Mouse (Mus musculus): Measurements from ENCODE around the gene Syne1.

Syne1 gene

GRCm38 (mm10) chr10:5309961-5310713 is 241.1 kb downstream of the Syne1 start:
- no peak for DNase-seq (ENCODE audit: extremely low spot score, low read depth, low spot score)

- DNase-seq (ENCODE audit: extremely low spot score, low read depth, low spot score): no peak
These were observed 241.9 kb downstream of the Syne1 start for GRCm38 (mm10) chr10:5309398-5309797.

DNA sequence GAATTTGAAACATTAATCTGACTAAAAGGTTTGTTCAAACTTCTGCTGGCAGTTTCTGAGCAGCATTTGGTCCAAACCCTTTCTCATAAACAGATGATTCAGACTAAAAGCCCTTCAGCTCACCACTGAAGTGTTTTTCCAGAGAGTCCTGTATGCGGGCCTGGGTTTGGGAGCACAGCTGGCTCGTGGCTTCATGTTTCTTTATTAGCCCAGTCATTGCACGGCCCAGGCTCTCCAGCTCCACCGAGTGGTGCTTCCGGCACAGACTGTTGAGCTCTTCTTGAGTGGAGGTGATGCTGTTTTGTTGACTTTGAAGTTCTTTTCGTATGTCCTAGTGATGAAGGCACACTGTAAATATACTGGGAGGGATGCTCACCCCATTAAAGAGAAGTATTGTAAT is 245.7 kb downstream of the Syne1 start:
- DNase-seq (ENCODE audit: extremely low spot score, low read depth, low spot score): no peak

DNA sequence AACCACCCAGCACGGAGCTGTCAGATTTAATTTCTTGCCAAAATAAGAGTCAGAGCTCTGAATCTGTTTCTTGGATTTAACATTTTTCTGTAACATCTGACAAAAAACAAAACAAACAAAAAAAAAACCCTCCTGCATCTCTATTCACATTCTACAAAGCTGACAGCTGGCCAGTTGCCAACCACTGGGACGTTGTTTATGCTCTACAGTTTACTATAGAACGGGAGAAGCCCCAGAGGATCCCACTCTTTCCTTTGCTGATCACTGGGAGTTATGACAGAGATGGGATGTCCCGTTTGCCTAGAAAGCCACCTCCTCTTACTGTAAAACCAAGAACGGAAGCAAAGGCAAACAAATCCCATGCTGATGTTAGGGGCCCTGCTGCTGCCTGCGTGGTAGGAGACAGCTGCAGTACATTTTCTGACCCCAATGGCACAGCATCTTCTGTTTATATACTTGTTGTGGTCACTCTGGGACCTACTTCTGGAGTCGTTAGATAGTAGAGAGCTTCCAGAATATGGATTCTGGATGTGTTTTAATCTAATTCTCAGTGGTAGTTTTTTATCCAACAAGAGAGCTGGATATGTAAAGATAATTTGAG is 255.9 kb downstream of the Syne1 start:
- DNase-seq (ENCODE audit: extremely low spot score, low read depth, low spot score): no peak

DNA sequence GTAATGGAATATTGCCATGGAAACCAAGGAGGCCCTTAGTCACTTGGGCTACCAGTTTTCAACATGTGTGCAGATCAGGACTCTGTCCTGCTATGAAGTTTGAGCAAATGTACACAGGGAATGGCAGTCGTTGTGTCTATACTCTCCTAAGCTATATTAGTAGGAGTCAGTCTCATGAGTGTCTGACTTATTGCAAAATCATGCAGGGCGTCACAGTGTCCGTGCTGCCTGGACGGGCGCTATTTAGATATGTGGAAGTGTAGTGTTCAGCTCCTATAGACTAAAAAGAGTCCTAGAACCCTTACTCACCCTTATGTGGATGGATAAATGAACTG is 261.7 kb downstream of the Syne1 start:
- no peak for DNase-seq (ENCODE audit: extremely low spot score, low read depth, low spot score)

DNA sequence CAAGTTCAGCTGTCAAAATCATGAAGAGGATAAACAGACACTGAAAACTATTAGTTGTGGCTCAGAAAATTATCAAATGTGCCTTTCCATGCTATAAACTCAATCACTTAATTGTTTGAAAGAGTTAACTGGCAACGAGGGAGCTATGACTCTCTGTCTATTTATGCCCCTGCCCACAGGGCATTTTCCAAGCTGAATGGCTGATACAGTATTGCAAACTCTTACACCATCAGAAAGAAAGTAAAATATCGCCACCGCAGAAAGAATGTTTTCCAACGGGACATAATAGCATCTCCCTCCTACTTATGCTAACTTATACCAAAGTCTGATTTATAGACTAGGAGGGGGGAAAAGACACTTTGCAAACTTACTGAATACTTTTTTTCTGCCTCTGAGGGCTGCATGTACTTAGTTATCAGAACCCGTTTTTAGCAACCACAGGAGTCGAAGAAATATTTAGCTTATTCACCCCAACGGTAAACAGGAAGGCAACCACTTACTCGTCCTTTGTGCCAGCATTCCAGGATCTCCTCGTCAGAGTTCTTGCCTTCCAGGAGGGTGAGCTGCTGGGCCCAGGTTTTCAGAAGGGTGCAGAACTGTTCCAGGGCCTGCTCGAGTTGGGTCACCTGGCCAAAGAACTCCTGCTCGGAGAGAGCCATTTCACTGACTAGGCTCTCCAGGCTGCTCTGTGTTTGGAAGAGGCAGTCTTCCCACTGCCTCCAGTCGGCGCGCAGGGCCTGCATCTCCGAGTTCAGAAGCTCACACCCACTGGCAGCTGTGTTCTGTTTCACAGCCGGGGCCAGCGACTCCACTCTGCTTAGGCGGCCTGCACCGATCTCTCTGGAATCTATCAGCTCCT is 262.3 kb downstream of the Syne1 start:
- peak; percentile 61 for DNase-seq (ENCODE audit: extremely low spot score, low read depth, low spot score)

- no peak for DNase-seq (ENCODE audit: extremely low spot score, low read depth, low spot score)
These were observed 263.0 kb downstream of the Syne1 start for GRCm38 (mm10) chr10:5288262-5288661.

DNA sequence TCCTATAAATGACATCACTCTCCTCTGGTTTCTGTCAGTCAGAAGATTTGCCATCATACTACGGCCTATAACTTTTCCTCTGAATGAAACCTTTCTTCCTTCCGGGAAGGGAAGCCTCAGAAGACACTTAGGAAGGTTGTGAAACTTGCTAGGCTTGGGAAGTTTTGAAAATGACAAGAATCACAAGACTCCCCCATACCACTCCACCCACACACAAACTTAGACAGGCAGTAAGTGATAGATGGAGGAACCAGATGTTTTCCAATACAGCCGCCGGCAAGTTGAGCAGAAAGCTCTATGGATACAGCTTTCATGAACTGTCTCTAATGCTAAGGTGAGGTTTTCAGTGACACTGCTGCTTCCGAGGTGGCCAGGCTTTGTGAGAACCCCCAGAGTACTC is 275.5 kb downstream of the Syne1 start:
- DNase-seq (ENCODE audit: extremely low spot score, low read depth, low spot score): no peak

GRCm38 (mm10) chr10:5270641-5271040 is 280.6 kb downstream of the Syne1 start:
- DNase-seq (ENCODE audit: extremely low spot score, low read depth, low spot score): no peak

GRCm38 (mm10) chr10:5264418-5264817 is 286.9 kb downstream of the Syne1 start:
- DNase-seq (ENCODE audit: extremely low spot score, low read depth, low spot score): no peak

DNA sequence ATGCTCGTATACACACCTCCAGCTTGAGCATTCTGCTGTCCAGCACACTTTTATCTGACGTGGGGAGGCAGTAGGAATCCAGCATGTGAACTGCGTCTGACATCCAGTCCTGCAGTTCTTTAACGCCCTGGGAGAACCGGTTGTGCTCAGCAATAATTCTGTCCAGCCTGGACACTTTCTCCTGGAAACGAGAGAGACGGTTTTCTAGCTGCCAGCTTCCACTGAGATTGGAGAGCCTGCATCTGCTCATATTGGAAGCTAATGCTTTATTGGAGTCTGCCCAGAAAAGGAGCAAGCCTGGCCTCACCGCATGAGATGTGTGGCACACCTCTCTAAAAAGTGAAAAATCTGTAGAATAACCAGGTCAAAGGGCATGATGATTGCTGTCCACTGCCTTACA is 288.6 kb downstream of the Syne1 start:
- DNase-seq (ENCODE audit: extremely low spot score, low read depth, low spot score): no peak

DNA sequence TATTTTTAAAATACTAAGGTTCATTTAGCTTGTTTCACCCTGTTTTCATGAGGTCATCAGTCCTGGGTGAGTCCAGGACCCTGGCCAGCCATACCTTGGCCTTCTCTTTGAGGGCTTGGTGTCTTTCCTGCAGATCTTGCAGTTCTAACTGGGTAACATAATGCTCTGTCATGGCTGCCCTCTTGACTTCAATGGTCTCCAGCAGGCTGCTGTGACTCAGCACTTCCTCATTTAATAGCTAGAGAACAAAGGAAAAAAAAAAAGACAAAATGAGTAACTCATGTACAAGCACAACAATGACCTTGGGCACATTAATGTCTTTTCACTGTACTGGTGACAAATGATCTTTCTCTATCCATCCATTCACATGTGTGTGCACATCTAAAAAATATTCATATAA is 294.6 kb downstream of the Syne1 start:
- DNase-seq (ENCODE audit: extremely low spot score, low read depth, low spot score): no peak

DNA sequence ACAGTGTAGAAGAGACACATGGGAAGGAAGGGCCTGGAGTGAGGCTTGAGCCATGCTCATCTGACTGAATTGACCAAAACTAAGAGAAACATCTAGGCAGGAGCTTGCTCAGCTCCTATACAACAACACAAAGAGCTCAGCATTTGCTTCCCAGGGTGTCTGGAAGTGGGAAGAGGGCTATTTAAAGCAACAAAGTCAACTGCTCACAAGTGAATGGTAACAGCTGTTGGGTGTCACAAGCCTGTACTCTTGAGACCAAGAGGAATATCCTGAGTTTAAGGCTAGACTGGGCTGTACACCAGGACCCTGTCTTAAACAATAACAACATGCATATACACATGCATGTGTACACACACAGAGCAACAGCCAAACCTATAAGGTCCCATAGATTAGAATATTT is 297.5 kb downstream of the Syne1 start:
- DNase-seq (ENCODE audit: extremely low spot score, low read depth, low spot score): no peak

DNA sequence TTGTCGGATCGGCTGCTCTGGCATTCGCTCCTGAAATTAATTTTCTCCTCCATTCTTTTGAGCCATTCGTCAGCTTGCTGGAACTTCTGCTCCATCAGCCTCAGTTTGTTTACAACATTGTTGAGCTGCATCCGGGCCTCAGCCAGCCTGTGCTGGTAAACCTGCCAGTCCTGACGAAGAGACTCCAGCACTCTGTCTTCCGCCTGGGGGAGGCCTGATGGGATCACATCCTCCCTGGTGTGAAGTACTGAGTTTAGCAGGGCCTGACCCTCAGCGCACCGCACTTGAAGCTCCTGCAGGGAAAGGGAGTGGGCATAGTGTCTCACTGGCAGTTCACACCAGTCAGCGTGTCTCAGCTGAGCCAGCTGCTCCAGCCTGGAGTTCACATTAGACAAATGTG is 300.6 kb downstream of the Syne1 start:
- DNase-seq (ENCODE audit: extremely low spot score, low read depth, low spot score): no peak

DNA sequence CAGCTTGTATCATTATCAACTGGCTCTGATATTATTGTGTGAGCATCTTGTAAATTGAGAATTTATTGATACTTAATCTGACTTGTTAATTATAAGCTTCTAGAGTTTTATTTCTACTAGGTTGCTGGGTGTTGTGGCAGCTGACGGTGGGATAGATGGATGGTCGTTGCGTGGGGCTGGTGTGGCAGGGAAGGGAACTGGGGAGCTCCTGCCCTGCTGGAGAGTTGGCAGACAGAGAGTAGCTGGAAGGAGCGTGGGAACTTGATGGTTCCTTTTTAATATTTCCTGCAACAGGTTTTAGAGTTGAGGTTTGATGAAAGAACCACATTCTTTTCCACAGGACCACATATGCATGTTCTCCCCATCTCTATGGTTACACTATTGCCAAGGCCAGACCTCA is 311.6 kb downstream of the Syne1 start:
- DNase-seq (ENCODE audit: extremely low spot score, low read depth, low spot score): no peak

DNA sequence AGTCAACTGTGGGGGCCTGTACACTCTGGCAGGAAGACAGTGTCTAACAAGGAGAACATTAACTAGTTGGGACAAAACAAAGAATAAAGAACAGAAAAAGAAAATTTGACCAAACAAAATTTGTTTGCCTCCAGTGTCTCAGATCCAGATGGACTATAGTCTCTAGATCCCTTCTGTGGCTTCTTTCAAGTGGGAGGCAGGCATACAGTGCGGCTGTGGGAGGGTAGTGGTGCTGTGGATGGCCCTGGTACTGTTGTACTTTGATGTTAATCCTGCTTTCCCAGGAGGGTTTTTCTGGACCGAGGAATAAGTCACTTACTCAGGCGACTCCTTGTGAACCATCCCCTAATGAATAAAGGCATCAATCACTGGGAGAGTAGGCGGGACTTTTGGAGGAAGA is 314.4 kb downstream of the Syne1 start:
- DNase-seq (ENCODE audit: extremely low spot score, low read depth, low spot score): no peak

GRCm38 (mm10) chr10:5236171-5236570 is 315.1 kb downstream of the Syne1 start:
- DNase-seq (ENCODE audit: extremely low spot score, low read depth, low spot score): no peak

GRCm38 (mm10) chr10:5234721-5235501 is 316.4 kb downstream of the Syne1 start:
- DNase-seq (ENCODE audit: extremely low spot score, low read depth, low spot score): peak; percentile 22

- no peak for DNase-seq (ENCODE audit: extremely low spot score, low read depth, low spot score)
These were observed 322.2 kb downstream of the Syne1 start for GRCm38 (mm10) chr10:5229129-5229528.

DNA sequence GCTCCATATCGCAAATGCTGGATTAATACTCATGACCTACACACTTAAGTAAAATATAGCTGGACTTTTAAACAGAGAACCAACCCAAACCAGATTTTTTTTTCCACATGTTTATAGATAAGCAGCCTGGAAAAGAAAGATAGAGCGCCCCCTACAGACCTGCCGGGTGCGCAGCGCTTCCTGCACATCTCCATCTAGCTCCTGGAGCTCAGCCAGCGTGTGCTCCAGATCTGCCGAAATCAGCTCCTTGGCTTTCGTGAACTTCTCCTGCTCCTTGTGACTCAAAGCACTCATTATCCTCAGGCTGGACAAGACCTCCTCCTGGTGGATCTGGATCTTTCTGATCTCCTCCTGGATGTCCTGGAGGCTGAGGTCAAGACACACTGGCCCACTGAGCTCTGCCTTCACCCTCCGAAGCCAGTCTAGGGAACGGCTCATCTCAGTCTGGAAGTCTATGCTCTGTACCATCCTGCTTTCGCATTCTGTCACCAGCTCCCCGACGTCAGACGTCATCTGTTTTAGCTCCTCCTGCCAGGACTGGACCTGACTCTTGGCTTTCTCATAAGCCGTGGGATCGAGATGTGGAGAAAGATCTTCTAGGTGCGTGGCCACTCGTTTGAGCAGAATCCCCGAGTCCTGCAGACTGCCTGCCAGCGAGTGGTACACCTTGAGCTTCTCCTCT is 323.7 kb downstream of the Syne1 start:
- no peak for DNase-seq (ENCODE audit: extremely low spot score, low read depth, low spot score)

GRCm38 (mm10) chr10:5215943-5216342 is 335.3 kb downstream of the Syne1 start:
- DNase-seq (ENCODE audit: extremely low spot score, low read depth, low spot score): no peak
